ENCODE assay signal across 26 mouse cellular contexts in genomic region chr6:15541969-15542368, GRCm38 (mm10).
DNase-seq lines count a peak whose midpoint lies in the region; ATAC-seq lines count a peak whose summit lies in the region.
"Had no signal": no experiment of that assay in that cellular context is flagged by ENCODE, and none has a peak within 500 bp of the region (broad histone marks: within the 10 kb centered on the region; RNA-seq: fewer than 3 reads in every experiment).

No protein-coding gene starts in this region.

- no peaks in the 10 kb centered on the region for H3K27me3 ChIP-seq in heart, embryonic 11.5 days (ENCODE audit: control insufficient read depth, insufficient read depth, low read length)
- H3K27me3 ChIP-seq: embryonic facial prominence, embryonic 15.5 days; forebrain, embryonic 12.5 days; liver, embryonic 12.5 days; midbrain, embryonic 13.5 days; neural tube, embryonic 13.5 days; Patski; stomach, embryonic 15.5 days had no signal

- no peaks in the 10 kb centered on the region for H3K36me3 ChIP-seq in heart, embryonic 11.5 days (ENCODE audit: control insufficient read depth, insufficient read depth, low read length)
- H3K36me3 ChIP-seq: embryonic facial prominence, embryonic 10.5 days; embryonic facial prominence, embryonic 15.5 days; forebrain, embryonic 12.5 days; G1E; liver, embryonic 12.5 days; midbrain, embryonic 13.5 days; neural tube, embryonic 13.5 days; stomach, embryonic 15.5 days had no signal

- H3K4me1 ChIP-seq in heart, embryonic 11.5 days (ENCODE audit: control insufficient read depth, insufficient read depth, low read length) = no peaks in the 10 kb centered on the region
- H3K4me1 ChIP-seq: embryonic facial prominence, embryonic 10.5 days; embryonic facial prominence, embryonic 15.5 days; forebrain, embryonic 12.5 days; liver, embryonic 12.5 days; midbrain, embryonic 13.5 days; neural tube, embryonic 13.5 days; stomach, embryonic 15.5 days had no signal

- 70% methylated on average over 4 of the region's 4 CpGs for WGBS in heart, embryonic 11.5 days (ENCODE audit: insufficient replicate concordance)

- H3K27ac ChIP-seq in heart, embryonic 11.5 days (ENCODE audit: low read depth, low read length) = no peak overlapping the region
- H3K27ac ChIP-seq: embryonic facial prominence, embryonic 10.5 days; embryonic facial prominence, embryonic 15.5 days; forebrain, embryonic 12.5 days; layer of hippocampus, adult 2 months; left cerebral cortex, adult 2 months; liver, embryonic 12.5 days; macrophage; midbrain, embryonic 13.5 days; neural tube, embryonic 13.5 days; stomach, embryonic 15.5 days had no signal

- intact Hi-C loops in heart, postnatal 14 days (cut with DNase I) = no loop called here

- no peak for ATAC-seq in heart, embryonic 11.5 days (replicated peaks; ENCODE audit: insufficient number of reproducible peaks, low FRiP score, low TSS enrichment)
- ATAC-seq: forebrain, postnatal 0 days; hindbrain, embryonic 16.5 days; liver, embryonic 12.5 days; liver, postnatal 0 days; lung, postnatal 0 days; midbrain, embryonic 13.5 days; Patski had no signal

- H3K9ac ChIP-seq in heart, embryonic 11.5 days (ENCODE audit: low read depth, low read length) = no peak overlapping the region
- H3K9ac ChIP-seq: embryonic facial prominence, embryonic 15.5 days; forebrain, embryonic 12.5 days; forebrain, postnatal 0 days; liver, embryonic 12.5 days; liver, postnatal 0 days; midbrain, embryonic 13.5 days; neural tube, embryonic 13.5 days; stomach, embryonic 15.5 days had no signal

- H3K9me3 ChIP-seq in heart, embryonic 11.5 days (replicated peaks; ENCODE audit: control insufficient read depth, low read length) = no peaks in the 10 kb centered on the region
- H3K9me3 ChIP-seq: embryonic facial prominence, embryonic 10.5 days; embryonic facial prominence, embryonic 15.5 days; forebrain, embryonic 12.5 days; G1E; liver, embryonic 12.5 days; midbrain, embryonic 13.5 days; neural tube, embryonic 13.5 days; stomach, embryonic 15.5 days had no signal

- no peak overlapping the region for H3K4me3 ChIP-seq in heart, embryonic 11.5 days (ENCODE audit: low read depth, low read length)
- H3K4me3 ChIP-seq: embryonic facial prominence, embryonic 10.5 days; embryonic facial prominence, embryonic 15.5 days; forebrain, embryonic 12.5 days; layer of hippocampus, adult 2 months; left cerebral cortex, adult 2 months; liver, embryonic 12.5 days; midbrain, embryonic 13.5 days; neural tube, embryonic 13.5 days; stomach, embryonic 15.5 days had no signal

- no peak overlapping the region for H3K4me2 ChIP-seq in heart, embryonic 11.5 days
- H3K4me2 ChIP-seq: embryonic facial prominence, embryonic 15.5 days; forebrain, embryonic 12.5 days; liver, embryonic 12.5 days; midbrain, embryonic 13.5 days; neural tube, embryonic 13.5 days; stomach, embryonic 15.5 days had no signal

- DNase-seq in adrenal gland, adult 8-10 months = peak; percentile 3
- DNase-seq in adrenal gland, postnatal 25 days = no peak
- peak; percentile 38 for DNase-seq in heart, adult 8-10 months (ENCODE audit: low spot score)
- peak; percentile 37 for DNase-seq in Muller cell, postnatal 12 days (ENCODE audit: inconsistent ontology term)
- peak; percentile 2 to 36 for DNase-seq in heart, postnatal 14 days
- no peak for DNase-seq in spleen, postnatal 10 days (ENCODE audit: low spot score in 2 of 2)
- DNase-seq: cerebellum, adult 18-20 months; forebrain, postnatal 0 days; kidney, adult 18-20 months; kidney, postnatal 36 days; liver, postnatal 0 days had no signal

Comparison
In these comparisons a context has a peak if more than half of its experiments do, and no peak if none do; other contexts are left out.
1. DNase-seq: peak in adrenal gland, adult 8-10 months (single experiment), heart, adult 8-10 months (single experiment), Muller cell, postnatal 12 days (single experiment) and heart, postnatal 14 days (2 of 2); none in adrenal gland, postnatal 25 days (single experiment) and spleen, postnatal 10 days (0 of 2).